ENCODE assay signal across 32 mouse cellular contexts in the genomic region with DNA sequence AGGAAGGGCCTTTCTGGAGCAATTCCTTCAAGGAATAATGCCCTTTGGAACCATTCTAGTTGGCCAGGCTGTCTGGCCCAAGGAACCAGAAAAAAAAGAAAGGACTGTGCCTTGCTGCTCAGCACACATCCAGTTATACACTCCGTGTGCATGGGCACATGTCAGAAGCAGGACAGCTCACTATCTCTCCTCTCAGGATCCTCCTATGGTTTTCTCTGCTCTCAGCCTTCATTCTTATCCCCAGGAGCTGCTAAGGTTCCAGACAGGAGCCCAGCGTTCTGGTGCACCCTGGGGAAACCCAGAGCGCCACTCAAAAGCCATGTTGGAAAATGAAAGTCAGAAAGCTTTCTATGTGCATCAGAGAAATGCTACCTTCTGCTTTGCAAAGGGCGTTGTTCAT. TPM values are rescaled to one million over a fixed set of nuclear protein-coding genes. Genes with fewer than 3 reads are reported as not detected.
"Had no signal": no experiment of that assay in that cellular context is flagged by ENCODE, and none has a peak within 500 bp of the region (broad histone marks: within the 10 kb centered on the region; RNA-seq: fewer than 3 reads in every experiment).

No protein-coding gene starts in this region.

- DNase-seq: left cerebral cortex, postnatal 4 days; liver; liver, embryonic 13.5 days; liver, postnatal 0 days; lung, adult 18-20 months; lung, adult 2 months; lung, embryonic 14.5 days; lung, postnatal 10 days; lung, postnatal 14 days; lung, postnatal 36 days; lung, postnatal 4 days; midbrain, embryonic 14.5 days had no signal

- H3K4me1 ChIP-seq: limb, embryonic 13.5 days; limb, embryonic 15.5 days; liver, embryonic 12.5 days; liver, embryonic 13.5 days; liver, embryonic 15.5 days; lung, embryonic 15.5 days; megakaryocyte, embryonic 14.5 days; midbrain, embryonic 10.5 days; midbrain, embryonic 12.5 days; midbrain, embryonic 13.5 days; midbrain, embryonic 15.5 days; neural tube, embryonic 12.5 days had no signal

- H3K4me2 ChIP-seq: limb, embryonic 12.5 days; limb, embryonic 13.5 days; limb, embryonic 15.5 days; liver, embryonic 11.5 days; liver, embryonic 12.5 days; liver, embryonic 13.5 days; liver, embryonic 15.5 days; lung, embryonic 14.5 days; lung, embryonic 15.5 days; midbrain, embryonic 11.5 days; midbrain, embryonic 12.5 days; midbrain, embryonic 13.5 days; midbrain, embryonic 15.5 days; neural tube, embryonic 12.5 days had no signal

- H3K36me3 ChIP-seq: limb, embryonic 10.5 days; limb, embryonic 12.5 days; limb, embryonic 15.5 days; liver, embryonic 12.5 days; liver, embryonic 13.5 days; liver, embryonic 15.5 days; lung, embryonic 15.5 days; midbrain, embryonic 10.5 days; midbrain, embryonic 12.5 days; midbrain, embryonic 13.5 days; midbrain, embryonic 15.5 days; neural tube, embryonic 12.5 days had no signal

- H3K4me3 ChIP-seq: limb, embryonic 10.5 days; limb, embryonic 12.5 days; limb, embryonic 13.5 days; limb, embryonic 15.5 days; liver, embryonic 12.5 days; liver, embryonic 13.5 days; liver, embryonic 15.5 days; lung, embryonic 15.5 days; megakaryocyte, embryonic 14.5 days; midbrain, embryonic 10.5 days; midbrain, embryonic 12.5 days; midbrain, embryonic 13.5 days; midbrain, embryonic 15.5 days; myocyte; neural tube, embryonic 12.5 days had no signal

- H3K9ac ChIP-seq: limb, embryonic 12.5 days; limb, embryonic 13.5 days; limb, embryonic 15.5 days; liver, embryonic 12.5 days; liver, embryonic 13.5 days; liver, embryonic 14.5 days; liver, embryonic 15.5 days; liver, postnatal 0 days; lung, embryonic 14.5 days; lung, embryonic 15.5 days; midbrain, embryonic 12.5 days; midbrain, embryonic 13.5 days; midbrain, embryonic 15.5 days; neural tube, embryonic 12.5 days had no signal

- H3K9me3 ChIP-seq: limb, embryonic 10.5 days; limb, embryonic 12.5 days; limb, embryonic 13.5 days; limb, embryonic 15.5 days; liver, embryonic 12.5 days; liver, embryonic 13.5 days; liver, embryonic 15.5 days; lung, embryonic 15.5 days; megakaryocyte, embryonic 14.5 days; midbrain, embryonic 10.5 days; midbrain, embryonic 12.5 days; midbrain, embryonic 13.5 days; midbrain, embryonic 15.5 days; neural tube, embryonic 12.5 days had no signal

- H3K27ac ChIP-seq: limb, embryonic 10.5 days; limb, embryonic 12.5 days; limb, embryonic 13.5 days; limb, embryonic 15.5 days; liver, embryonic 12.5 days; liver, embryonic 13.5 days; liver, embryonic 14.5 days; liver, embryonic 15.5 days; lung, embryonic 15.5 days; macrophage; midbrain, embryonic 10.5 days; midbrain, embryonic 12.5 days; midbrain, embryonic 13.5 days; midbrain, embryonic 15.5 days; neural tube, embryonic 12.5 days had no signal

- H3K27me3 ChIP-seq: limb, embryonic 12.5 days; limb, embryonic 13.5 days; limb, embryonic 15.5 days; liver, embryonic 12.5 days; liver, embryonic 13.5 days; liver, embryonic 15.5 days; lung, embryonic 15.5 days; midbrain, embryonic 12.5 days; midbrain, embryonic 13.5 days; midbrain, embryonic 15.5 days; neural tube, embryonic 12.5 days had no signal

RNA-seq across cellular contexts. Expression of gene Irf4, which starts 33.5 kb away (rescaled TPM):
- polyA plus RNA-seq: limb, embryonic 10.5 days; limb, embryonic 11.5 days; limb, embryonic 12.5 days; liver, embryonic 12.5 days; midbrain, embryonic 10.5 days; neural tube, embryonic 11.5 days had no signal
